Mouse (Mus musculus): ENCODE measurements around the gene Prkab2. TPM values are rescaled to one million over a fixed set of nuclear protein-coding genes. Genes with fewer than 3 reads are reported as not detected.
A peak's percentile ranks its signal among the peaks of the same experiment; 100 is the strongest.

The Prkab2 gene
- total RNA-seq (2014; rRNA removed) (24.5 and 24.9 TPM in 2 replicates), polyA plus RNA-seq (2015; fragmentation: Nextera tagmentation; extraction: Ambion mirVana) (12.7 and 18.1 TPM in 2 replicates)

- peak within 1 kb of the TSS; percentile 65 for H3K9ac ChIP-seq
- no peaks in the 10 kb centered on the region for H3K27me3 ChIP-seq (ENCODE audit: insufficient read depth, low read length)
- DNase-seq (peak; percentile 98), ATAC-seq (peak; percentile 96)
- H3K4me3 ChIP-seq (ENCODE audit: low read depth, low read length) = peak within 1 kb of the TSS; percentile 89
- WGBS = 2% methylated on average over 46 of the region's 51 CpGs
- no peaks in the 10 kb centered on the region for H3K9me3 ChIP-seq (ENCODE audit: low read length)
- no peak for TF ChIP-seq CTCF (IDR thresholded peaks at IDR 0.05; ENCODE audit: low read depth)
- H3K36me3 ChIP-seq (ENCODE audit: insufficient read depth) = peaks cover 7% of the 10 kb centered on the region
- H3K4me2 ChIP-seq (ENCODE audit: low read depth) = peak within 1 kb of the TSS; percentile 66
- H3K4me1 ChIP-seq (ENCODE audit: insufficient read depth) = peaks cover 8% of the 10 kb centered on the region; the same call in 1 of the 2 replicates
- H3K27ac ChIP-seq (ENCODE audit: low read depth, low read length) = peak within 1 kb of the TSS; percentile 67
These were observed at the start of gene Prkab2 for GRCm38 (mm10) chr3:97657655-97658411. Gene Prkab2 (plus strand): TSS chr3:97658193.

- Histone ChIP-seq H3K4me2 (ENCODE audit: low read depth) (peak overlapping the region; percentile 65), H3K4me3 (ENCODE audit: low read depth, low read length) (peak overlapping the region; percentile 88), H3K27me3 (ENCODE audit: insufficient read depth, low read length) (no peaks in the 10 kb centered on the region), H3K9ac (peak overlapping the region; percentile 71), H3K9me3 (ENCODE audit: low read length) (no peaks in the 10 kb centered on the region), H3K27ac (ENCODE audit: low read depth, low read length) (peak overlapping the region; percentile 87; the same call in 1 of the 2 replicates), H3K4me1 (ENCODE audit: insufficient read depth) (peaks cover 6% of the 10 kb centered on the region), H3K36me3 (ENCODE audit: insufficient read depth) (no peaks in the 10 kb centered on the region)
- DNase-seq (peak; percentile 2), ATAC-seq (no peak; the same call in 1 of the 2 replicates)
- peak; percentile 43 for TF ChIP-seq CTCF (IDR thresholded peaks at IDR 0.05; ENCODE audit: low read depth)
- 3% methylated on average over 20 of the region's 20 CpGs for WGBS
These were observed 48.7 kb upstream of the Prkab2 start for GRCm38 (mm10) chr3:97609201-97609844.

- Histone ChIP-seq H3K27me3 (ENCODE audit: insufficient read depth, low read length) (no peaks in the 10 kb centered on the region), H3K4me3 (ENCODE audit: low read depth, low read length) (peak within 1 kb of the TSS; percentile 88), H3K27ac (ENCODE audit: low read depth, low read length) (peak within 1 kb of the TSS; percentile 87), H3K9me3 (ENCODE audit: low read length) (no peaks in the 10 kb centered on the region), H3K4me2 (ENCODE audit: low read depth) (peak within 1 kb of the TSS; percentile 65), H3K9ac (peak within 1 kb of the TSS; percentile 71), H3K4me1 (ENCODE audit: insufficient read depth) (peaks cover 6% of the 10 kb centered on the region), H3K36me3 (ENCODE audit: insufficient read depth) (no peaks in the 10 kb centered on the region)
- WGBS = 7% methylated on average over 55 of the region's 56 CpGs
- peak; percentile 98 for TF ChIP-seq CTCF (IDR thresholded peaks at IDR 0.05; ENCODE audit: low read depth)
- ATAC-seq (peak; percentile 98), DNase-seq (peak; percentile 96)
These were observed 48.1 kb upstream of the Prkab2 start, which contains the start of gene Chd1l for GRCm38 (mm10) chr3:97609845-97610410. Gene Chd1l (minus strand): TSS chr3:97610203.

GRCm38 (mm10) chr3:97611021-97611420 lies 47.0 kb upstream of the Prkab2 start:
- no peak for TF ChIP-seq CTCF (IDR thresholded peaks at IDR 0.05; ENCODE audit: low read depth)
- no peaks in the 10 kb centered on the region for H3K9me3 ChIP-seq (ENCODE audit: low read length)
- 91% methylated on average over 6 of the region's 6 CpGs for WGBS
- ATAC-seq (no peak), DNase-seq (no peak)
- H3K27ac ChIP-seq (ENCODE audit: low read depth, low read length) = no peak overlapping the region
- H3K9ac ChIP-seq = no peak overlapping the region
- H3K4me2 ChIP-seq (ENCODE audit: low read depth) = no peak overlapping the region
- peaks cover 6% of the 10 kb centered on the region for H3K4me1 ChIP-seq (ENCODE audit: insufficient read depth)
- no peak overlapping the region for H3K4me3 ChIP-seq (ENCODE audit: low read depth, low read length)
- no peaks in the 10 kb centered on the region for H3K27me3 ChIP-seq (ENCODE audit: insufficient read depth, low read length)
- H3K36me3 ChIP-seq (ENCODE audit: insufficient read depth) = no peaks in the 10 kb centered on the region

- Histone ChIP-seq H3K27me3 (ENCODE audit: insufficient read depth, low read length) (no peaks in the 10 kb centered on the region), H3K4me3 (ENCODE audit: low read depth, low read length) (no peak overlapping the region), H3K4me2 (ENCODE audit: low read depth) (no peak overlapping the region), H3K4me1 (ENCODE audit: insufficient read depth) (no peaks in the 10 kb centered on the region), H3K9ac (no peak overlapping the region), H3K27ac (ENCODE audit: low read depth, low read length) (no peak overlapping the region), H3K9me3 (ENCODE audit: low read length) (no peaks in the 10 kb centered on the region), H3K36me3 (ENCODE audit: insufficient read depth) (no peaks in the 10 kb centered on the region)
- WGBS = 38% methylated on average over 1 of the region's 1 CpGs
- no peak for DNase-seq
- ATAC-seq = no peak
- no peak for TF ChIP-seq CTCF (IDR thresholded peaks at IDR 0.05; ENCODE audit: low read depth)
These were observed 42.8 kb upstream of the Prkab2 start for GRCm38 (mm10) chr3:97615154-97615553.

- DNase-seq (no peak), ATAC-seq (no peak)
- no peak overlapping the region for H3K4me3 ChIP-seq (ENCODE audit: low read depth, low read length)
- WGBS = 86% methylated on average over 4 of the region's 4 CpGs
- H3K36me3 ChIP-seq (ENCODE audit: insufficient read depth) = no peaks in the 10 kb centered on the region
- no peak overlapping the region for H3K9ac ChIP-seq
- H3K4me2 ChIP-seq (ENCODE audit: low read depth) = no peak overlapping the region
- H3K27ac ChIP-seq (ENCODE audit: low read depth, low read length) = no peak overlapping the region
- TF ChIP-seq CTCF (IDR thresholded peaks at IDR 0.05; ENCODE audit: low read depth) = no peak
- no peaks in the 10 kb centered on the region for H3K27me3 ChIP-seq (ENCODE audit: insufficient read depth, low read length)
- no peaks in the 10 kb centered on the region for H3K9me3 ChIP-seq (ENCODE audit: low read length)
- H3K4me1 ChIP-seq (ENCODE audit: insufficient read depth) = no peaks in the 10 kb centered on the region
These were observed 42.1 kb upstream of the Prkab2 start for GRCm38 (mm10) chr3:97615933-97616332.

Data from forebrain, postnatal 0 days (tissue).